Mouse (Mus musculus): ENCODE results near the gene S100a4. TPM values are rescaled to one million over a fixed set of nuclear protein-coding genes. Genes with fewer than 3 reads are reported as not detected.
A peak's percentile ranks its signal among the peaks of the same experiment; 100 is the strongest.

The S100a4 gene
- polyA plus RNA-seq, 1 experiment from 2014 or later: 44.0 TPM

- POLR2A ChIA-PET: interaction anchor here (1.0 to 1.5 kb wide), 3 partner anchors 35 to 75 kb away, joined by 3 to 6 read pairs (median 4); partner anchors contain the start of gene Chtop
- in situ Hi-C loops (cut with MboI; ENCODE audit: low pct_unique_long_range_greater_than_20kb): loop anchor here (5.0 kb wide), 1 partner anchor 33 kb away; no protein-coding TSS in a partner anchor
- DNase-seq (ENCODE audit: low read depth, low spot score) (no peak), ATAC-seq (no peak)
- CTCF ChIA-PET: interaction anchor here (1.4 to 34.1 kb wide), 8 partner anchors 9 to 72 kb away, joined by 3 to 615 read pairs (median 6); partner anchors contain the start of genes Gm42674, S100a4, S100a5 and S100a6
- no peak for TF ChIP-seq CTCF (IDR thresholded peaks at IDR 0.05)
- no peaks in the 10 kb centered on the region for H3K27me3 ChIP-seq
Observed at GRCm38 (mm10) chr3:90583893-90584292, 19.7 kb upstream of the S100a4 start.

- no peak for TF ChIP-seq CTCF (IDR thresholded peaks at IDR 0.05)
- CTCF ChIA-PET: interaction anchor here (0.9 to 34.1 kb wide), 8 partner anchors 11 to 124 kb away, joined by 3 to 615 read pairs (median 8); partner anchors contain the start of genes Gm42674, S100a14, S100a4 and S100a5
- ATAC-seq (peak; percentile 60), DNase-seq (ENCODE audit: low read depth, low spot score) (peak; percentile 97)
- in situ Hi-C loops (cut with MboI; ENCODE audit: low pct_unique_long_range_greater_than_20kb): loop anchor here (5.0 kb wide), 1 partner anchor 62 kb away; no protein-coding TSS in a partner anchor
- no peaks in the 10 kb centered on the region for H3K27me3 ChIP-seq
- POLR2A ChIA-PET: interaction anchor here (0.6 to 4.0 kb wide), 6 partner anchors 13 to 48 kb away, joined by 3 to 86 read pairs (median 18); partner anchors contain the start of genes Gm42674, S100a16, S100a4 and S100a6
Observed at GRCm38 (mm10) chr3:90585595-90585994, 18.0 kb upstream of the S100a4 start.

GRCm38 (mm10) chr3:90586016-90586643, 17.4 kb upstream of the S100a4 start:
- DNase-seq (ENCODE audit: low read depth, low spot score): no peak
- ChIA-PET POLR2A (interaction anchor here (0.6 to 4.0 kb wide), 8 partner anchors 13 to 78 kb away, joined by 3 to 86 read pairs (median 8); partner anchors contain the start of genes Gm42674, S100a16, S100a4 and S100a6), CTCF (interaction anchor here (0.8 to 34.1 kb wide), 12 partner anchors 11 to 124 kb away, joined by 3 to 615 read pairs (median 6); partner anchors contain the start of genes Gm42674, S100a14, S100a4 and S100a5)
- no peak for TF ChIP-seq CTCF (IDR thresholded peaks at IDR 0.05)
- no peaks in the 10 kb centered on the region for H3K27me3 ChIP-seq
- in situ Hi-C loops (cut with MboI; ENCODE audit: low pct_unique_long_range_greater_than_20kb): loop anchor here (5.0 kb wide), 1 partner anchor 61 kb away; no protein-coding TSS in a partner anchor
- ATAC-seq: no peak

GRCm38 (mm10) chr3:90586906-90587305, 16.7 kb upstream of the S100a4 start:
- TF ChIP-seq CTCF (IDR thresholded peaks at IDR 0.05): no peak
- in situ Hi-C loops (cut with MboI; ENCODE audit: low pct_unique_long_range_greater_than_20kb): loop anchor here (5.0 kb wide), 1 partner anchor 60 kb away; no protein-coding TSS in a partner anchor
- no peaks in the 10 kb centered on the region for H3K27me3 ChIP-seq
- ATAC-seq: peak; percentile 89
- POLR2A ChIA-PET: interaction anchor here (0.6 to 4.0 kb wide), 11 partner anchors 12 to 79 kb away, joined by 3 to 86 read pairs (median 4); partner anchors contain the start of genes Gm42674, S100a16, S100a4 and S100a6
- CTCF ChIA-PET: interaction anchor here (0.8 to 34.1 kb wide), 15 partner anchors 12 to 123 kb away, joined by 3 to 615 read pairs (median 5); partner anchors contain the start of genes Gm42674, S100a14, S100a4 and S100a5
- DNase-seq (ENCODE audit: low read depth, low spot score): peak; percentile 100

GRCm38 (mm10) chr3:90587361-90588101, 16.0 kb upstream of the S100a4 start:
- CTCF ChIA-PET: interaction anchor here (0.7 to 34.1 kb wide), 16 partner anchors 16 to 122 kb away, joined by 3 to 615 read pairs (median 4); partner anchors contain the start of genes Gm42674, S100a14, S100a4 and S100a5
- ATAC-seq (peak; percentile 75), DNase-seq (ENCODE audit: low read depth, low spot score) (peak; percentile 98)
- in situ Hi-C loops (cut with MboI; ENCODE audit: low pct_unique_long_range_greater_than_20kb): loop anchor here (5.0 kb wide), 1 partner anchor 60 kb away; no protein-coding TSS in a partner anchor
- H3K27me3 ChIP-seq: no peaks in the 10 kb centered on the region
- POLR2A ChIA-PET: interaction anchor here (0.6 to 4.0 kb wide), 12 partner anchors 11 to 78 kb away, joined by 3 to 86 read pairs (median 4); partner anchors contain the start of genes Gm42674, S100a16, S100a4 and S100a6
- no peak for TF ChIP-seq CTCF (IDR thresholded peaks at IDR 0.05)

- TF ChIP-seq CTCF (IDR thresholded peaks at IDR 0.05): no peak
- ChIA-PET POLR2A (interaction anchor here (1.2 kb wide), 1 partner anchor 26 kb away, joined by 4 read pairs; no protein-coding TSS in a partner anchor), CTCF (interaction anchor here (34.1 kb wide), 1 partner anchor 18 kb away, joined by 615 read pairs; the partner anchor contains the start of genes Gm42674, S100a4, S100a5 and S100a6)
- no peaks in the 10 kb centered on the region for H3K27me3 ChIP-seq
- DNase-seq (ENCODE audit: low read depth, low spot score) (no peak), ATAC-seq (no peak)
- in situ Hi-C loops (cut with MboI; ENCODE audit: low pct_unique_long_range_greater_than_20kb): loop anchor here (5.0 kb wide), 1 partner anchor 58 kb away; no protein-coding TSS in a partner anchor
Observed at GRCm38 (mm10) chr3:90589390-90589789, 14.2 kb upstream of the S100a4 start.

GRCm38 (mm10) chr3:90589947-90590346, 13.6 kb upstream of the S100a4 start, which contains the start of gene S100a2:
Gene S100a2 (plus strand): TSS chr3:90590247.
- DNase-seq (ENCODE audit: low read depth, low spot score): no peak
- no peak for ATAC-seq
- TF ChIP-seq CTCF (IDR thresholded peaks at IDR 0.05): no peak
- ChIA-PET POLR2A (interaction anchor here (1.2 kb wide), 1 partner anchor 25 kb away, joined by 4 read pairs; no protein-coding TSS in a partner anchor), CTCF (interaction anchor here (34.1 kb wide), 1 partner anchor 18 kb away, joined by 615 read pairs; the partner anchor contains the start of genes Gm42674, S100a4, S100a5 and S100a6)
- in situ Hi-C loops (cut with MboI; ENCODE audit: low pct_unique_long_range_greater_than_20kb): loop anchor here (5.0 kb wide), 1 partner anchor 57 kb away; no protein-coding TSS in a partner anchor
- H3K27me3 ChIP-seq: no peaks in the 10 kb centered on the region

GRCm38 (mm10) chr3:90594466-90594865, 9.1 kb upstream of the S100a4 start:
- ChIA-PET POLR2A (interaction anchor here (1.4 to 2.7 kb wide), 2 partner anchors 15 to 20 kb away, joined by 3 to 11 read pairs; no protein-coding TSS in a partner anchor), CTCF (interaction anchor here (34.1 kb wide), 1 partner anchor 13 kb away, joined by 615 read pairs; the partner anchor contains the start of genes Gm42674, S100a4, S100a5 and S100a6)
- no peaks in the 10 kb centered on the region for H3K27me3 ChIP-seq
- no peak for TF ChIP-seq CTCF (IDR thresholded peaks at IDR 0.05)
- in situ Hi-C loops (cut with MboI; ENCODE audit: low pct_unique_long_range_greater_than_20kb): no loop called here
- DNase-seq (ENCODE audit: low read depth, low spot score) (no peak), ATAC-seq (no peak)

- ChIA-PET CTCF (interaction anchor here (1.2 to 34.1 kb wide), 3 partner anchors 5 to 67 kb away, joined by 3 to 615 read pairs (median 615); partner anchors contain the start of genes Gm42674, S100a2, S100a4 and S100a5), POLR2A (interaction anchor here (6.7 kb wide), 1 partner anchor 8 kb away, joined by 61 read pairs; no protein-coding TSS in a partner anchor)
- in situ Hi-C loops (cut with MboI; ENCODE audit: low pct_unique_long_range_greater_than_20kb): no loop called here
- DNase-seq (ENCODE audit: low read depth, low spot score) (no peak), ATAC-seq (no peak)
- H3K27me3 ChIP-seq: no peaks in the 10 kb centered on the region
- TF ChIP-seq CTCF (IDR thresholded peaks at IDR 0.05): no peak
Observed at GRCm38 (mm10) chr3:90595556-90595955, 8.0 kb upstream of the S100a4 start.
